Mouse (Mus musculus) left cerebral cortex, postnatal 25 days (tissue): Measurements from ENCODE around the gene Ep400. TPM values are rescaled to one million over a fixed set of nuclear protein-coding genes. Genes with fewer than 3 reads are reported as not detected.

Experiments used
- DNase-seq, 2 experiments: peaks; one replicate each; pipeline ENCODE4 v3.0.0; 2022; ENCODE audit warnings: low spot score in 2 of 2, mixed read lengths in 1 of 2
- intact Hi-C: fragments of 180-260 bp; cut with DNase I; formaldehyde crosslinking; loops from one replicate; pipeline ENCODE4 v1.15.1; 2025
- total RNA-seq, 2 experiments: library from RNA; stranded (reverse); gene quantifications; 2 replicates each; pipeline ENCODE4 v1.2.3; 2021

The Ep400 gene
- 100 to 1,000 TPM in 1 of 2 experiments, 10 to 100 TPM in 1; 92.6 to 100 TPM for total RNA-seq

DNA sequence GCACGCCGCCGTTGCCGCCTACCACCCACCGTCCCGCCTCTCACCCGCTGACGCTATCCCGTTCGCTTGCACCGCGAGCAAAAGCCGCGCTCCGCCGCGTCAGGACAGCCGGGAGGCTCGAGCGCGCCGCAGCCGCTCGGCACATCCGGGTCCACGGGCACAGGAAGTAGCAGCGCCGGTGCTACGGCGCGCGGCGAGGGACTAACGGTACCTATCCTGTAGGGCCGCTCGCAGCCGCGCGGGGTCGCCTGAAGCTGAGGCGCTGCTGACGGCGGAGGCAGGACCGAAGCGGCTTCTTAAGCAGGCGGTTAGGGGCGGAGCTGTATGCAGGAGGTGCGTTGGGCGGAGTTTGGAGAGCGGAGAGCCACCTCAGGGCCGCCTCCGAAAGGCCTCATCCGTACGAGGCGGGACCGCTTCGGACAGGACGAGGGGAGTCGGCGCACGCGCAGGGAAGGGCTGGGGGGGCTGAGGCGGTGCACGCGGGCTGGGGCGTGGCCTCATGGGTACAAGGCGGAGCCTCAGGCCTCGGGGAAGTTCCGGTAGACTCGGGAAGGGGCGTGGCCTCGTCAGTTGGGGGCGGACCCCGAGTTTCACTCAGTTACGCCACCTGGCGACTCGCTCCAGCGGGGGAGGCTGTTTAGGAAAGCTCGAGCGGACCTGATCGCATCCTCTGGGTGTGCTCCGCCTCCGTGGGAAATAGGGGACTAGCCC lies at the start of gene Ep400:
TSS of gene Ep400 (minus strand) at position 270 of the 711 bp plus-strand sequence.
- peak; percentile 99 to 100 for DNase-seq
- intact Hi-C loops = no loop called here

DNA sequence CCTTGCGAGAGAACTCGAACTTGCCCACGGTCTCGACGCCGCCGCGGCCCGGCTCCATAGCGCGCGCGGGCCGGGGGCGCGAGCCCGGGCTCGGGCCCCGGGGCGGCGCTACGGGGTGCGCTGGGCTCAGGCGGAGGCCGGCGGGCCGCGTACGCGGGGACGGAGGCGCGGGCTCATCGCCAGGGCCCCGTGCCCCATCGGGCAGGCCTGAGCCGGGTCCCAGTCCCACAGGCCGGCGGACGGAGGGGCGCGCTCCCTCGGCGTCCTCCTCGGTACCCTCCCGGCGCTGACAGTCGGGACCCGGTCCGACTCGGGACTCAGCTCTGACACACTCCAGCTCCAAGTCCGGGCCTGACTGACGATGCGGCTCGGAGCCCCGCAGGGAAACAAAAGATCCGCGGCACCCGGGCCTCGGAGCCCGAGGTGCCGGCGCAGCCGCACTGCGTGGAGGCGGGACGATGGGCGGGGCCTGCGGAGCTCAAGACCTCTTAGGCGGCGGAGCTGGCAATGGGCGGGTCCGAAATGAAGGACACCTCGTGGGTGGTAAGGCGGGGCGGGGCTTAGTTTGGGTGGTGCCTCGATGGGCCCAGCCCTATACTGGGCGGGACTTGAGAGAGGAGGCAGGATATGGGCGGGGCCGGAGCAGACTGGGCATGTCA lies 39.3 kb upstream of the Ep400 start, which contains the start of gene Ulk1:
TSS of gene Ulk1 (minus strand) at position 431 of the 659 bp plus-strand sequence.
- intact Hi-C loops = no loop called here
- peak; percentile 98 to 100 for DNase-seq

DNA sequence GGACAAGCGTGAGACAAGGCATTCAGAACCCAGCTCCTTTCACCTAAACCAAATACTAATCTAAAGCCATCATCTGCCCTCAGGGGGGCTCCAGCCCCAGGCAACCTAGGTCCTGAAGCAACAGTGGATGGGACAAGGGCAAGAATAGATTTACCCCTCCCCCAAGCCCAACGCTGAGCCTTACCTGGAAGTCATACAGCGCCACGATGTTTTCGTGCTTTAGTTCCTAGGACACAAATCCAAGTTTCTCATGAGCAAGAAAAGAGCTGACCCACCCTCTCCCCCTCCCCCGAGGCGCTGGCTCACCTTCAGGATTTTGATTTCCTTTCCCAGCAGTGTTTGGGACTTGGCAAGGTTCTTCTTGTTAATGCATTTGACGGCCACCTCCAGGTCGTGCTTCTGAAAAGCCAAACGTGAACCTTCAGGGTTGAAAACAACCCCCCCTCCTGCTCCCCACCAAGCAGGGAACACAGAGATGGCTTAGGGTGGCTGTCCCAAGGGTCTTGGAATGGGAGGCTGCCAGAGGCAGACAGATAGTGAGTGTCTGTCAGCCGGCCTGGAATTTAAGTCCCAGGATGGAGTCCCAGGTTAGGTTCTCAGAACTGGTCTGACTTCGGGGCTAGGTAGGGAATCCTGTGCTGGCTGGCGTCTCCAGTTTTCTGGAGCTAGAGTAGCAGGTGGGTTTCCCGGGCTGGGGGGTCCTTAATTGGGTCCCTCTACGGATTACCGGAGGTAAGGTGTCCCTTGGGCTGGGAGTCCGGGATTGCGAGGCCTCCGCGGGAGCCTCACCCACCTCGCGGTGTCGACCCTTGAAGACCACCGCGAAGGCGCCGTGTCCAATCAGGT lies 38.5 kb upstream of the Ep400 start:
- peak in 1 of 2 experiments; percentile 14 for DNase-seq
- intact Hi-C loops = no loop called here

DNA sequence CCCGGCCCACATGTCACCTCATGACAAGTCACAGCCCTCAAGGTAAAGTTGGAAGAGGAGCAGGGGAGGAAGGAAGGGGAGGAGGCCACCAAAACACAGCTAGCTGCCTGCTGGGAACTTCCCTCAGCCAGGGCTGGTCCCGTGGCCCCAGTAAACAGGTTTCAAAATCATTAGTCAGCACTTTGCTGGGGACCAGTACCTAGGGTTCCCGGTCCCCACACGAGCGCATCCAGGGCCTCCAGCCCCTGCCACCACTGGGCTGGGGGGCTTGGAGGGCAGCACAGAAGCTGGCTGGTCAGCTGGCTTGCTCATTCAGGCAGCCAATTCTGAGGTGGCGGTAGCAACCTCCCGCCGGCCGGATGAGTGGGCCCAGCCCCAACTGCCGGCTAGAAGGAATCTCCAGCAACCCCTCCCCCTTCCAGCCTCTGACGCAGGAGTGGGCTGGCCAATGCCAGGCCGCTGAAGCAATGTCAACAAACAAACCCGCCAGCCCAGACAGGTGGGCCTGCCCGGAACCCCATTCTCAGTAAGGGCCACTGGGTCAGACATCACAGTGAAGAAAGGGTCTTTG lies 37.6 kb upstream of the Ep400 start:
- DNase-seq = peak; percentile 86 to 90
- intact Hi-C loops = no loop called here

GRCm38 (mm10) chr5:110807453-110807852 lies 36.9 kb upstream of the Ep400 start:
- intact Hi-C loops = no loop called here
- no peak for DNase-seq

- no peak for DNase-seq
- intact Hi-C loops = no loop called here
Observed at GRCm38 (mm10) chr5:110806676-110807075, 36.2 kb upstream of the Ep400 start.

GRCm38 (mm10) chr5:110806154-110806553 lies 35.6 kb upstream of the Ep400 start:
- intact Hi-C loops = no loop called here
- no peak for DNase-seq

DNA sequence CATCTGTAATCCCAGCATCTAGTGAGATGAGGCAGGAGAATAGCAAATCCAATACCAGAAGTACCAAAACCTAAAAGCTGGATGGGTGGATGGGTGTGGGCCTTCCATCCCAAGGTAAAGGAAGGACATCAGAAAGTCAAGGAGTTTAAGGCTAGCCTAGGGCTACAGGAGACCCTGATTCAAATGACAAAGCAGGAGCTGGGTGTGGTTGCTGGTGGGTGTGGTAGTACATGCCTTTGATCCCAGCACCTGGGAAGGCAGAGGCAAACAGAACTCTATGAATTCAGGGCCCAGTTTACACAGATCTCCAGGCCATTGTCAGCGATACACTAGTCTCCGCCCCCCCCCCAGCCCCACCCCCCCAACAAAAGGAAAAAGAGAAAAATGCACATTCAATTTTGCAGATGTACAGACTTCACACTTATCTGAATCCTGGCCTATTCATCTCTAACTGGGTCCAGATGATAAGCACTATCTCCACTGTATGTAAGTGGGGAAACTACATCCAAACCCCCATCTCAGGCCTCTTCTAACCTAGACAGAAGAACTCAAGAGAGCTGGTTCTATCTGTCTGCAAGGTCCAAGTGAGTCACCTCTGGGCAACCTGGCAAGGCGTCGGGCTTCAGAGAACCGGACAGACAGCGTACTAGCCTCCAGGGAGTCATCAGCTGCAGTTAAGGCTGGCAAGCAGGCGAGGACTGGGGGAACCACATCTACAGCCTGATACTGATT lies 33.7 kb upstream of the Ep400 start:
- DNase-seq = no peak
- intact Hi-C loops = no loop called here

GRCm38 (mm10) chr5:110802809-110803208 lies 32.3 kb upstream of the Ep400 start:
- no peak for DNase-seq
- intact Hi-C loops = no loop called here

GRCm38 (mm10) chr5:110802186-110802585 lies 31.7 kb upstream of the Ep400 start:
- peak in 1 of 2 experiments; percentile 31 for DNase-seq
- intact Hi-C loops = no loop called here

GRCm38 (mm10) chr5:110801036-110801624 lies 30.6 kb upstream of the Ep400 start:
- intact Hi-C loops = no loop called here
- DNase-seq = no peak

GRCm38 (mm10) chr5:110797696-110798095 lies 27.2 kb upstream of the Ep400 start:
- no peak for DNase-seq
- intact Hi-C loops = no loop called here

DNA sequence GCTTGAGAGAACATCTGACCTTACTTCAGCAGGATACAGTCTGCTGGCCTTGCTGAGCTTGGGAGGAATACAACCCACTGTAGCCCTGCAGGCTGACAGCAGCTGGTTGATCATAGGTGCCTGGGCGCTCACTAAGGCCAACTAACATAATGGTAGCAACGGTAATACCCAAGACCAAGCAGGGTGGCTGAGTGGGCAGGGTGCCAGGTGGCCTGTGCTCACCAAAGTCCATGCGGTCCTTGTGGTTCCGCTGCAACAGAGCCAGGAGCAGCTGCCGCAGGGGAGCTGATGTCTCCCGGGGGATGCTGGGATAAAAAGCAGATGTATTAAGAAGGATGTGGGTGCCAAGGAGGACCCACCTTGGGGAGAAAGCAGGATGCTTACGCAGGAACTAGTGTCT lies 23.8 kb upstream of the Ep400 start:
- intact Hi-C loops = no loop called here
- DNase-seq = no peak

GRCm38 (mm10) chr5:110788684-110789083 lies 18.2 kb upstream of the Ep400 start:
- DNase-seq = no peak
- intact Hi-C loops = loop anchor here (5.0 kb wide), 1 partner anchor 474 kb away; no protein-coding TSS in a partner anchor

DNA sequence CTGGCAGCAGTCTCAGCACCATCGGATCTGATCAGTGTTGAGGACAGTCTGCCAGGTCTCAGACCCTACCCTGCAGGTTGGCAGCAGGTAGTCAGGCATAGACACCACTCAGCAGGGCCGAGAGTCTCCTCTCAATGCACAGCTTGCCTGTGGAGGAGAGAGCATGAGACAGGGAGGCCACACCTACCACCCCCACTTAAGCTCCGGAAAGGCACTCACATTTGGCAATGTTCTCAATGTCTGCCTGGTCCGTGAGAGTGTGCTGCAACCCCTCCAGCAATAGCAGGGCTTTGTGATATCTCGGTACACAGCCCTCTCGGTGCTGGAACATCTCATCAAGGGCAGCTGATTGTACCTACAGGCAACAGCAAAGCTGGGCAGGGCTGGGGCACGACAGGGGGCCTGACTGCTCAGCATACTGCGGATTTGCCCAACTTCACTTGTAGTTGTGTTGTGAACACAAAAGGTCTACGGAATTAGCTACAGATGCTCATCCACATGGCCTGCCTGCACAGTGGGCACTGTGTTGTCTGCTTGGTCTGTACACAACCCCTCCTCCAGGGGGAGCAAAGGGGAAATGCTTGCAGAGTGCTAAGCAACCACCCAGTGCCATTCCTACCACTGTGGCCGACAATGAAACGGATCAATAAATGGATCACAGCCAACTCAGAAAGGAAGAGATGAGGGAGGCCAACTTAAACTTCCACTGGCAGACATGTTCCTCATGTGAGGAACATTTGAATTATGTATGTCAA lies 15.7 kb upstream of the Ep400 start:
- intact Hi-C loops = loop anchor here (5.0 kb wide), 1 partner anchor 476 kb away; no protein-coding TSS in a partner anchor
- peak; percentile 44 to 69 for DNase-seq

GRCm38 (mm10) chr5:110783150-110783549 lies 12.6 kb upstream of the Ep400 start:
- no peak for DNase-seq
- intact Hi-C loops = no loop called here

DNA sequence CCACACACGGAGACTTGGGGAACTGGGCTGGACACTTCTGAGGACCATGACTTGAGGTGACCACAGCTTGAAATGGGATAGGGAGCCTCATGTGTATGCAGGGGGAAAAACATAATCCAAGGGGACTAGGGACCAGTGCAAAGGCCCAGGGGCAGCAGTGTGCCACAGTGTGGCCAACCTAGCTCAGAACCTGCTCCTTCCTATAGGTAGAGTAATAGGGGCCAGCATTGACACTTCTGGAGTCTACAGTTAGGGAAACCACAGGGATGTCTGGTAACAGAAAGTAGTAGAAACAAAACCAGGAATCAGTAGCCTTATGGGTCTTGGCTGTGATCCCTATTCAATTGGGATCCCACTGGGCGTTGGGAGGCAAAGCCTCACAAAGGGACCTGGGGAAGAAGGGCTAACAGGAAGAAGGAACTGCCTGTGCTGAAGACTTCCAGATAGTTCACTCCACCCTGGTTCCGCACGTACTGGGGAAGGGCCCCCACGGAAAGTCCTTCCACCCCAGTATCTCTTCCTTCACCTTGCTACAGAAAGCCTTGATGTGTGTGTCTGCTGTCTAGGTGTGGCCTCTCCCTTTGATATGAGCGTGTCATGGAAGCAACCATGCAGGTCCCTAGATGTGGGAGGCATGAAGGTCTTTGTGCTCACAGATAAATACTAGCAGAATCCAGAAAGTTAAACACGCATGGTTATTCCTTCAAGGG lies 11.2 kb upstream of the Ep400 start:
- intact Hi-C loops = no loop called here
- no peak for DNase-seq
